Mouse (Mus musculus) liver, postnatal 0 days (tissue): ENCODE measurements around the gene Vezf1.

ENCODE experiments used
- CTCF ChIP-seq: sonication (generic); IDR thresholded peaks from 2 replicates; pipeline ENCODE4 v1.5.1; 2016; ENCODE audit warnings: antibody characterized with exemption, low read depth
- EP300 ChIP-seq: IDR thresholded peaks from 2 replicates; pipeline ENCODE4 v1.6.1; 2016; ENCODE audit warnings: antibody characterized with exemption, low read depth, mild to moderate bottlenecking

- TF ChIP-seq CTCF = no peak
- TF ChIP-seq EP300 = no peak
Measured at GRCm38 (mm10) chr11:88039066-88039465, 29.0 kb upstream of the Vezf1 start.
